Mouse (Mus musculus): ENCODE results near the gene 4932415D10Rik. TPM values are rescaled to one million over a fixed set of nuclear protein-coding genes. Genes with fewer than 3 reads are reported as not detected.

Gene 4932415D10Rik
- polyA plus RNA-seq, 1 experiment from 2014 or later, result not detected

- no peak for DNase-seq
- 89% methylated on average over 2 of the region's 2 CpGs for WGBS
These were observed 59.1 kb downstream of the 4932415D10Rik start for GRCm38 (mm10) chr10:82257331-82257730.

GRCm38 (mm10) chr10:82245021-82245420 lies 71.4 kb downstream of the 4932415D10Rik start:
- no peak overlapping the region for H3K9ac ChIP-seq
- H3K4me3 ChIP-seq (ENCODE audit: low read depth, low read length), result no peak overlapping the region
- TF ChIP-seq CTCF (IDR thresholded peaks at IDR 0.05; ENCODE audit: low read depth), result no peak
- no peaks in the 10 kb centered on the region for H3K36me3 ChIP-seq (ENCODE audit: insufficient read depth)
- H3K27me3 ChIP-seq (ENCODE audit: insufficient read depth, low read length), result no peaks in the 10 kb centered on the region
- H3K4me1 ChIP-seq (ENCODE audit: insufficient read depth), result no peaks in the 10 kb centered on the region
- H3K27ac ChIP-seq (ENCODE audit: low read depth), result no peak overlapping the region
- DNase-seq (no peak), ATAC-seq (ENCODE audit: insufficient read depth) (no peak)
- no peak overlapping the region for H3K4me2 ChIP-seq
- H3K9me3 ChIP-seq (ENCODE audit: low read depth, low read length), result no peaks in the 10 kb centered on the region

More at GRCm38 (mm10) chr10:82257331-82257730, 59.1 kb downstream of the 4932415D10Rik start:
- H3K27me3 ChIP-seq (ENCODE audit: insufficient read depth, low read length), result no peaks in the 10 kb centered on the region
- TF ChIP-seq CTCF (IDR thresholded peaks at IDR 0.05; ENCODE audit: low read depth), result no peak
- no peak for ATAC-seq (ENCODE audit: insufficient read depth)
- H3K27ac ChIP-seq (ENCODE audit: low read depth), result no peak overlapping the region
- H3K4me3 ChIP-seq (ENCODE audit: low read depth, low read length), result no peak overlapping the region
- H3K36me3 ChIP-seq (ENCODE audit: insufficient read depth), result no peaks in the 10 kb centered on the region
- no peak overlapping the region for H3K9ac ChIP-seq
- no peak overlapping the region for H3K4me2 ChIP-seq
- no peaks in the 10 kb centered on the region for H3K9me3 ChIP-seq (ENCODE audit: low read depth, low read length)
- H3K4me1 ChIP-seq (ENCODE audit: insufficient read depth), result no peaks in the 10 kb centered on the region

GRCm38 (mm10) chr10:82241401-82241788 lies 75.0 kb downstream of the 4932415D10Rik start:
- ATAC-seq (ENCODE audit: insufficient read depth) (no peak), DNase-seq (no peak)
- Histone ChIP-seq H3K9me3 (ENCODE audit: low read depth, low read length) (peaks cover 6% of the 10 kb centered on the region; the same call in 1 of the 2 replicates), H3K4me3 (ENCODE audit: low read depth, low read length) (peak overlapping the region; percentile 78), H3K27me3 (ENCODE audit: insufficient read depth, low read length) (no peaks in the 10 kb centered on the region), H3K27ac (ENCODE audit: low read depth) (0 out of 2 replicates have a peak overlapping the region, but pooled peaks have one; percentile 84), H3K36me3 (ENCODE audit: insufficient read depth) (no peaks in the 10 kb centered on the region), H3K9ac (peak overlapping the region; percentile 79), H3K4me2 (peak overlapping the region; percentile 70), H3K4me1 (ENCODE audit: insufficient read depth) (no peaks in the 10 kb centered on the region)
- WGBS, result 65% methylated on average over 5 of the region's 5 CpGs
- TF ChIP-seq CTCF (IDR thresholded peaks at IDR 0.05; ENCODE audit: low read depth), result no peak

GRCm38 (mm10) chr10:82240742-82241400 lies 75.5 kb downstream of the 4932415D10Rik start, which contains the start of gene Zfp938:
TSS of gene Zfp938 (minus strand) at chr10:82241280.
- no peak for TF ChIP-seq CTCF (IDR thresholded peaks at IDR 0.05; ENCODE audit: low read depth)
- ATAC-seq (ENCODE audit: insufficient read depth), result peak; percentile 100
- WGBS, result 4% methylated on average over 27 of the region's 27 CpGs
- peak; percentile 92 for DNase-seq
- Histone ChIP-seq H3K27me3 (ENCODE audit: insufficient read depth, low read length) (no peaks in the 10 kb centered on the region), H3K9ac (peak within 1 kb of the TSS; percentile 79), H3K4me2 (peak within 1 kb of the TSS; percentile 70), H3K4me3 (ENCODE audit: low read depth, low read length) (peak within 1 kb of the TSS; percentile 78), H3K4me1 (ENCODE audit: insufficient read depth) (no peaks in the 10 kb centered on the region), H3K36me3 (ENCODE audit: insufficient read depth) (no peaks in the 10 kb centered on the region), H3K9me3 (ENCODE audit: low read depth, low read length) (peaks cover 6% of the 10 kb centered on the region; the same call in 1 of the 2 replicates), H3K27ac (ENCODE audit: low read depth) (peak within 1 kb of the TSS; percentile 84)

Other genes with a start within 250 kb of the 4932415D10Rik start
- 6.9 and 7.2 TPM in 2 replicates for gene BC024063, start 233.2 kb downstream of the 4932415D10Rik start, polyA plus RNA-seq (2014; fragmentation: Nextera tagmentation; extraction: Ambion mirVana)
- 5.8 and 7.5 TPM in 2 replicates for gene AU041133, start 188.6 kb downstream of the 4932415D10Rik start, polyA plus RNA-seq (2014; fragmentation: Nextera tagmentation; extraction: Ambion mirVana)
- 15.3 and 15.6 TPM in 2 replicates for gene Zfp938, start 75.3 kb downstream of the 4932415D10Rik start, polyA plus RNA-seq (2014; fragmentation: Nextera tagmentation; extraction: Ambion mirVana)
- gene Gm4924, start 37.7 kb upstream of the 4932415D10Rik start, polyA plus RNA-seq (2014; fragmentation: Nextera tagmentation; extraction: Ambion mirVana), result 9.6 and 9.8 TPM in 2 replicates
- not detected in 2 replicates for gene Gm1553, start 176.0 kb upstream of the 4932415D10Rik start, polyA plus RNA-seq (2014; fragmentation: Nextera tagmentation; extraction: Ambion mirVana)

All from lung, embryonic 14.5 days (tissue).